Mouse (Mus musculus) heart, adult 2 months (tissue): ENCODE measurements around the gene Gsdme. TPM values are rescaled to one million over a fixed set of nuclear protein-coding genes. Genes with fewer than 3 reads are reported as not detected.

Source experiments
- DNase-seq, 2 experiments: peaks; one replicate each; pipeline ENCODE4 v3.0.0; 2021
- H3K27ac ChIP-seq: fragments of 200-600 bp; 2 replicates; pipeline ENCODE4 v1.8.1; 2022
- H3K27me3 ChIP-seq: fragments of 200-500 bp; 2 replicates; pipeline ENCODE4 v1.6.1; 2012; ENCODE audit warnings: mild to moderate bottlenecking, low read length, inconsistent platforms, mixed read lengths; ENCODE audit not compliant: control insufficient read depth, insufficient read depth
- H3K36me3 ChIP-seq: fragments of 200-500 bp; 2 replicates; pipeline ENCODE4 v1.6.1; 2012; ENCODE audit warnings: low read length, inconsistent platforms; ENCODE audit not compliant: control insufficient read depth, insufficient read depth
- H3K4me1 ChIP-seq: fragments of 200-500 bp; 2 replicates; pipeline ENCODE4 v1.6.1; 2011; ENCODE audit warnings: low read length; ENCODE audit not compliant: control insufficient read depth, insufficient read depth
- H3K4me3 ChIP-seq: fragments of 200-600 bp; 2 replicates; pipeline ENCODE4 v1.8.1; 2022
- H3K79me2 ChIP-seq: fragments of 200-500 bp; replicated peaks from 2 replicates; pipeline ENCODE4 v1.6.1; 2012; ENCODE audit warnings: mild to moderate bottlenecking, inconsistent platforms, low read length, moderate library complexity, mixed read lengths; ENCODE audit not compliant: control insufficient read depth, insufficient read depth
- H3K9ac ChIP-seq: fragments of 200-500 bp; 2 replicates; pipeline ENCODE4 v1.6.1; 2012; ENCODE audit warnings: low read depth, mild to moderate bottlenecking, control low read depth, inconsistent platforms, low read length, mixed read lengths
- CTCF ChIP-seq: fragments of 200-600 bp; IDR thresholded peaks from 2 replicates; pipeline ENCODE4 v1.8.1; 2022; ENCODE audit warnings: antibody characterized with exemption, mild to moderate bottlenecking, moderate library complexity
- EP300 ChIP-seq: fragments of 200-500 bp; IDR thresholded peaks from 2 replicates; pipeline ENCODE4 v1.6.1; 2011; ENCODE audit warnings: low read depth, low read length, control low read depth; ENCODE audit not compliant: insufficient read depth
- POLR2A ChIP-seq: fragments of 200-500 bp; IDR thresholded peaks from 2 replicates; pipeline ENCODE4 v1.6.1; 2011; ENCODE audit warnings: mild to moderate bottlenecking, low read depth, low read length, control low read depth; ENCODE audit not compliant: insufficient read depth
- WGBS: fragments of 180-500 bp; shearing (Covaris S2); methylation state at CpG from one replicate; pipeline ENCODE4 v1.1.7; 2018; 5-methylcytosine and 5-hydroxymethylcytosine counted together
- intact Hi-C: fragments of 180-260 bp; cut with DNase I; formaldehyde crosslinking; loops from one replicate; pipeline ENCODE4 v1.15.1; 2025
- polyA plus RNA-seq: library from polyadenylated mRNA; depleted of rRNA; stranded (reverse); fragments of >200 nt; gene quantifications from 2 replicates; pipeline ENCODE4 v1.2.3, GENCODE M21; 2012; rRNA removed
- total RNA-seq, 2 experiments: library from RNA; stranded (reverse); gene quantifications; 2 replicates each; pipeline ENCODE4 v1.2.3; 2021

Gene Gsdme
- total and polyA plus RNA-seq, 3 experiments = 0.29 to 0.41 (median 0.32) TPM

- intact Hi-C loops = no loop called here
- TF ChIP-seq POLR2A (no peak), CTCF (no peak), EP300 (no peak)
- H3K79me2 ChIP-seq = no peaks in the 10 kb centered on the region
- DNase-seq = no peak
- no peaks in the 10 kb centered on the region for H3K4me1 ChIP-seq
- H3K27me3 ChIP-seq = no peaks in the 10 kb centered on the region
- no peaks in the 10 kb centered on the region for H3K36me3 ChIP-seq
- no peak overlapping the region for H3K27ac ChIP-seq
- H3K9ac ChIP-seq = no peak overlapping the region
- H3K4me3 ChIP-seq = no peak overlapping the region
These were observed 117.5 kb downstream of the Gsdme start for GRCm38 (mm10) chr6:50146158-50146557.

GRCm38 (mm10) chr6:50139526-50139925, 124.1 kb downstream of the Gsdme start:
- Histone ChIP-seq H3K79me2 (no peaks in the 10 kb centered on the region), H3K27me3 (no peaks in the 10 kb centered on the region), H3K36me3 (no peaks in the 10 kb centered on the region), H3K4me1 (no peaks in the 10 kb centered on the region), H3K9ac (no peak overlapping the region), H3K27ac (no peak overlapping the region), H3K4me3 (no peak overlapping the region)
- TF ChIP-seq POLR2A = no peak
- no peak for TF ChIP-seq EP300
- no peak for TF ChIP-seq CTCF
- DNase-seq = no peak
- 78% methylated on average over 3 of the region's 3 CpGs for WGBS
- intact Hi-C loops = no loop called here

Other genes starting within 250 kb of the Gsdme start
- 10 to 100 TPM; 61.7 to 67.6 TPM for gene Mpp6, start 153.6 kb downstream of the Gsdme start, total RNA-seq
- 13.2 and 28.3 TPM in 2 replicates for gene Mpp6, start 153.6 kb downstream of the Gsdme start, polyA plus RNA-seq
- 10 to 100 TPM; 25.4 to 26.5 TPM for gene Osbpl3, start 192.3 kb upstream of the Gsdme start, total RNA-seq
- gene Osbpl3, start 192.3 kb upstream of the Gsdme start, polyA plus RNA-seq = 12.8 and 15.6 TPM in 2 replicates